Mouse (Mus musculus): ENCODE measurements around the gene Ube2f. TPM values are rescaled to one million over a fixed set of nuclear protein-coding genes. Genes with fewer than 3 reads are reported as not detected.

Ube2f gene
- polyA plus RNA-seq, 1 experiment from 2014 or later = 99.4 TPM

GRCm38 (mm10) chr1:91297799-91298744 is 48.0 kb downstream of the Ube2f start, which contains the start of gene Scly:
Scly (plus strand) TSS chr1:91298338.
- H3K79me2 ChIP-seq (ENCODE audit: inconsistent target) = no peaks in the 10 kb centered on the region; the same call in 1 of the 2 replicates
- WGBS (ENCODE audit: missing documents) = under 1% methylated on average over 65 of the region's 65 CpGs
- H3K36me3 ChIP-seq (ENCODE audit: inconsistent target) = peaks cover 12% of the 10 kb centered on the region
- peak within 1 kb of the TSS; percentile 75 for H3K27ac ChIP-seq
- peak within 1 kb of the TSS; percentile 83 for H3K4me3 ChIP-seq (ENCODE audit: inconsistent target)

- H3K4me3 ChIP-seq (ENCODE audit: inconsistent target) = peak overlapping the region; percentile 83
- peak overlapping the region; percentile 75 for H3K27ac ChIP-seq
- peaks cover 18% of the 10 kb centered on the region for H3K36me3 ChIP-seq (ENCODE audit: inconsistent target)
- WGBS (ENCODE audit: missing documents) = 31% methylated on average over 13 of the region's 13 CpGs
- no peaks in the 10 kb centered on the region; the same call in 1 of the 2 replicates for H3K79me2 ChIP-seq (ENCODE audit: inconsistent target)
These were observed 49.1 kb downstream of the Ube2f start for GRCm38 (mm10) chr1:91299026-91299706.

GRCm38 (mm10) chr1:91299707-91300426 is 49.8 kb downstream of the Ube2f start:
- peaks cover 18% of the 10 kb centered on the region for H3K36me3 ChIP-seq (ENCODE audit: inconsistent target)
- WGBS (ENCODE audit: missing documents) = 65% methylated on average over 5 of the region's 5 CpGs
- H3K27ac ChIP-seq = peak overlapping the region; percentile 75
- H3K4me3 ChIP-seq (ENCODE audit: inconsistent target) = peak overlapping the region; percentile 83
- no peaks in the 10 kb centered on the region; the same call in 1 of the 2 replicates for H3K79me2 ChIP-seq (ENCODE audit: inconsistent target)

GRCm38 (mm10) chr1:91301206-91301920 is 51.3 kb downstream of the Ube2f start:
- Histone ChIP-seq H3K36me3 (ENCODE audit: inconsistent target) (peaks cover 30% of the 10 kb centered on the region), H3K4me3 (ENCODE audit: inconsistent target) (no peak overlapping the region), H3K79me2 (ENCODE audit: inconsistent target) (no peaks in the 10 kb centered on the region; the same call in 1 of the 2 replicates), H3K27ac (no peak overlapping the region)
- WGBS (ENCODE audit: missing documents) = 97% methylated on average over 3 of the region's 3 CpGs

GRCm38 (mm10) chr1:91302021-91302420 is 51.9 kb downstream of the Ube2f start:
- H3K36me3 ChIP-seq (ENCODE audit: inconsistent target) = peaks cover 35% of the 10 kb centered on the region
- no peak overlapping the region for H3K27ac ChIP-seq
- no peak overlapping the region for H3K4me3 ChIP-seq (ENCODE audit: inconsistent target)
- H3K79me2 ChIP-seq (ENCODE audit: inconsistent target) = no peaks in the 10 kb centered on the region; the same call in 1 of the 2 replicates
- 100% methylated on average over 3 of the region's 3 CpGs for WGBS (ENCODE audit: missing documents)

GRCm38 (mm10) chr1:91304621-91305020 is 54.5 kb downstream of the Ube2f start:
- Histone ChIP-seq H3K27ac (no peak overlapping the region), H3K79me2 (ENCODE audit: inconsistent target) (no peaks in the 10 kb centered on the region; the same call in 1 of the 2 replicates), H3K36me3 (ENCODE audit: inconsistent target) (peaks cover 60% of the 10 kb centered on the region), H3K4me3 (ENCODE audit: inconsistent target) (no peak overlapping the region)
- WGBS (ENCODE audit: missing documents) = 100% methylated on average over 4 of the region's 4 CpGs

GRCm38 (mm10) chr1:91309366-91310085 is 59.4 kb downstream of the Ube2f start:
- no peak overlapping the region for H3K4me3 ChIP-seq (ENCODE audit: inconsistent target)
- no peak overlapping the region for H3K27ac ChIP-seq
- peaks cover 82% of the 10 kb centered on the region for H3K36me3 ChIP-seq (ENCODE audit: inconsistent target)
- H3K79me2 ChIP-seq (ENCODE audit: inconsistent target) = no peaks in the 10 kb centered on the region
- 95% methylated on average over 13 of the region's 13 CpGs for WGBS (ENCODE audit: missing documents)

- WGBS (ENCODE audit: missing documents) = 89% methylated on average over 4 of the region's 4 CpGs
- no peak overlapping the region for H3K27ac ChIP-seq
- H3K4me3 ChIP-seq (ENCODE audit: inconsistent target) = no peak overlapping the region
- H3K79me2 ChIP-seq (ENCODE audit: inconsistent target) = no peaks in the 10 kb centered on the region
- peaks cover 78% of the 10 kb centered on the region for H3K36me3 ChIP-seq (ENCODE audit: inconsistent target)
These were observed 62.2 kb downstream of the Ube2f start for GRCm38 (mm10) chr1:91312273-91312672.

GRCm38 (mm10) chr1:91313251-91313650 is 63.1 kb downstream of the Ube2f start:
- WGBS (ENCODE audit: missing documents) = 84% methylated on average over 5 of the region's 5 CpGs
- H3K36me3 ChIP-seq (ENCODE audit: inconsistent target) = peaks cover 68% of the 10 kb centered on the region
- H3K27ac ChIP-seq = no peak overlapping the region
- no peak overlapping the region for H3K4me3 ChIP-seq (ENCODE audit: inconsistent target)
- no peaks in the 10 kb centered on the region for H3K79me2 ChIP-seq (ENCODE audit: inconsistent target)

GRCm38 (mm10) chr1:91317656-91318055 is 67.6 kb downstream of the Ube2f start:
- H3K36me3 ChIP-seq (ENCODE audit: inconsistent target) = peaks cover 24% of the 10 kb centered on the region; the same call in 1 of the 2 replicates
- H3K27ac ChIP-seq = no peak overlapping the region
- H3K79me2 ChIP-seq (ENCODE audit: inconsistent target) = no peaks in the 10 kb centered on the region
- H3K4me3 ChIP-seq (ENCODE audit: inconsistent target) = no peak overlapping the region
- WGBS (ENCODE audit: missing documents) = 87% methylated on average over 6 of the region's 6 CpGs

GRCm38 (mm10) chr1:91321760-91322438 is 71.8 kb downstream of the Ube2f start, which contains the start of gene Espnl:
Espnl (plus strand) TSS chr1:91322075.
- Histone ChIP-seq H3K79me2 (ENCODE audit: inconsistent target) (no peaks in the 10 kb centered on the region), H3K27ac (no peak within 1 kb of the TSS), H3K36me3 (ENCODE audit: inconsistent target) (peaks cover 2% of the 10 kb centered on the region; the same call in 1 of the 2 replicates), H3K4me3 (ENCODE audit: inconsistent target) (no peak within 1 kb of the TSS)
- WGBS (ENCODE audit: missing documents) = 45% methylated on average over 17 of the region's 19 CpGs

GRCm38 (mm10) chr1:91324646-91325045 is 74.5 kb downstream of the Ube2f start:
- Histone ChIP-seq H3K36me3 (ENCODE audit: inconsistent target) (no peaks in the 10 kb centered on the region), H3K4me3 (ENCODE audit: inconsistent target) (no peak overlapping the region), H3K79me2 (ENCODE audit: inconsistent target) (no peaks in the 10 kb centered on the region), H3K27ac (no peak overlapping the region)
- 95% methylated on average over 2 of the region's 2 CpGs for WGBS (ENCODE audit: missing documents)
